Mouse (Mus musculus) central nervous system, embryonic 18 days (tissue): ENCODE data around the gene Csde1. TPM values are rescaled to one million over a fixed set of nuclear protein-coding genes. Genes with fewer than 3 reads are reported as not detected.

Experiments used
- polyA plus RNA-seq: library from polyadenylated mRNA; depleted of rRNA; stranded (reverse); fragments of >200 nt; gene quantifications from 2 replicates; pipeline ENCODE4 v1.2.3, GENCODE M21; 2012; rRNA removed

Csde1 gene
- 73.5 and 81.3 TPM in 2 replicates for polyA plus RNA-seq

DNA sequence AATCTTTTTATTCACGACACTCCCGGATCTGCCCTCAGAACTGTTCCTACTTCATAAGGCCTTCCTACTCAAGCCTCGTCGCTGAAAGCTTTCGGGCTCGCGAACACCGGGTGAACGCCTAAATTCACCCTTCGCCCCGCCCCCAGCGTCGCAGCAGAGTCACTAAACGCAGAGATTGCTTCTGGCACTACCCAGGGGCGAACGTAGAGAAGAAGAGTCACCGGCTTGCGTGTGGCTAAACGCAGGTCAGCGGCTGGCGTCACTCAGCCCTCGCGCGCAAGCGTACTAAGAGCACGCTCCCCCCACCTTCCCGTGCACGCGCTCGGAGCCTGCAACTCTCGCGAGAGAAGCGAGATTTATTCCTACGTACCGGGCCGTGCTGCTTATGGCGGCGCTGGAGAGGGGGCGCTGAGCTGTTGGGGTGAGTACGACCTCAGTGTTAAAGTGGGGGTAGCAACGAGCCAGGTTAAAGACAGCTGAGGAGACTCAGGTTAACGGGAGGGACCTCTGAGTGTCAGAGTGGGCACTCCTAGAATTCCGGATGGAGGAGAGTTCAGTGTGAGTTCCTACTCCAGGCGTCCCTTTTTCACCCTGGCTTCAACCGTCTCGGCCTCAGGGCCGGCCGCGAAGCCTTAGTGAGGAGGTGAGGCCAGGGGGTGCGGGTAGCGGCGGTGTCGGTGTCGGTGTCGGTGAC is at the start of gene Csde1:
Gene Csde1, plus strand, starts transcription at position 178 of the 694 bp plus-strand sequence.

DNA sequence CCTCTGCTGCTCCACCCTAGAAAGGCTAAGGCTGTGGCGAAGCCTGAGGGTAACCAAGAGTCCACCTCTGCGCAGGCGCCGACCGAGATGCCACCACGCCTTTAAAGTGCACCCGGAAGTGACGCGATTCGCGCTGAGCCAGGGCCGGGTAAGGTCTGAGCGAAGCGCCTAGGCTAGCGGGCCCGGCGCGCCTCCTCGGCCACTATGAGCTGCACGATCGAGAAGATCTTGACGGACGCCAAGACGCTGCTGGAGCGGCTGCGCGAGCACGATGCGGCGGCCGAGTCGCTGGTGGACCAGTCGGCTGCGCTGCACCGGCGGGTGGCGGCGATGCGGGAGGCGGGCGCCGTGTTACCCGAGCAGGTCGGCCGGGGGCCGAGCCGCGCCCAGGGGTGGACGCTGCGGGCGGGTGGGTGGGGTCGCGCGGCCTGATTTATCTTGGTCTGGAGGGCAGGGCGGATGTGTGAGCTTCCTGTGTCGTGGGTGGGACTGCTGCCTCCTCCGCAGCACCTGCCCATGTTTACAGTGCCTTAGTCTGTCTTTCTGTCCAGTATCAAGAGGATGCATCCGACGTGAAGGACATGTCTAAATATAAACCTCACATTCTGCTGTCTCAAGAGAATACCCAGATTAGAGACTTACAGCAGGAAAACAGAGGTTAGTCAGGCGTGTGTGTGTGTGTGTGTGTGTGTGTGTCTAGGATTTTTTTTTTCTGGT is 24.5 kb upstream of the Csde1 start, which contains the start of gene Sike1:
Gene Sike1, plus strand, starts transcription at position 104 of the 717 bp plus-strand sequence.

GRCm38 (mm10) chr3:103058207-103059157 is 38.3 kb downstream of the Csde1 start, which contains the start of gene Nras:
TSS of gene Nras (plus strand) at chr3:103058285.

DNA sequence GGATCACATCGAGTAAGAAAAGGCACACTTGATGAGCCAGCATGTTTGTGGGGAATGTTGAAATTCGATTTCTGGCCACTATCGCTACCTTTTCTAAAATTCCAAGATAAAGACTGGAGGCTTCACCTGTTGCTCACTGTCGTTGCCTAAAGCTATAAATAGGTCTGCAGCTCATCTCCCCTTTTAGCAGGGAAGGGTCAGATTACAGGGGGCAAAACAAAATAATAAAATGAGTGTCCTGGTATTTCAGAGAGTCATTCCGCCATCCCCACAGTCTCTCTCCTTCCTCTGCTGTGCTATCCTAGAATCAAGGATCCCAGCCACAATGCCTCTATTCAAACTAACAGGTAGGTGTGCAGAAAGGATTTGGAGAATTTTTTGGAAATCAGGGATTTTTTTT is 53.5 kb downstream of the Csde1 start, which contains the start of gene Ampd1:
Gene Ampd1, plus strand, starts transcription at position 244 of the 400 bp plus-strand sequence.

GRCm38 (mm10) chr3:103102454-103103390 is 82.5 kb downstream of the Csde1 start, which contains the start of gene Dennd2c:
TSS of gene Dennd2c (plus strand) at chr3:103102604.

Other genes starting within 250 kb of the Csde1 start
- 0.59 TPM in 1 of 2 replicates, not detected in the other for gene Tshb, start 237.7 kb upstream of the Csde1 start, polyA plus RNA-seq
- 0.04 TPM in 1 of 2 replicates, not detected in the other for gene Sycp1, start 84.3 kb upstream of the Csde1 start, polyA plus RNA-seq
- gene Nr1h5, start 56.3 kb upstream of the Csde1 start, polyA plus RNA-seq: 0.12 and 0.17 TPM in 2 replicates
- gene Sike1, start 24.7 kb upstream of the Csde1 start, polyA plus RNA-seq: 46.1 and 46.2 TPM in 2 replicates
- 71.1 and 72.1 TPM in 2 replicates for gene Nras, start 37.9 kb downstream of the Csde1 start, polyA plus RNA-seq
- 0.04 and 5.2 TPM in 2 replicates for gene Ampd1, start 53.6 kb downstream of the Csde1 start, polyA plus RNA-seq
- 0.89 and 1.1 TPM in 2 replicates for gene Dennd2c, start 82.2 kb downstream of the Csde1 start, polyA plus RNA-seq
- 183 and 188 TPM in 2 replicates for gene Bcas2, start 151.2 kb downstream of the Csde1 start, polyA plus RNA-seq